Mouse (Mus musculus) olfactory bulb, adult 2 months (tissue): ENCODE measurements around the gene Kansl3. TPM values are rescaled to one million over a fixed set of nuclear protein-coding genes. Genes with fewer than 3 reads are reported as not detected.
A peak's percentile ranks its signal among the peaks of the same experiment; 100 is the strongest.

Experiments used
- H3K27ac ChIP-seq: fragments of 200-500 bp; 2 replicates; pipeline ENCODE4 v1.5.1; 2012; ENCODE audit warnings: low read depth, low read length; ENCODE audit not compliant: insufficient read depth
- H3K4me1 ChIP-seq: fragments of 200-500 bp; 2 replicates; pipeline ENCODE4 v1.6.1; 2012; ENCODE audit warnings: low read length; ENCODE audit not compliant: control insufficient read depth, insufficient read depth
- H3K4me3 ChIP-seq: fragments of 200-500 bp; 2 replicates; pipeline ENCODE4 v1.5.1; 2012; ENCODE audit warnings: mild to moderate bottlenecking, low read depth, low read length, moderate library complexity; ENCODE audit not compliant: insufficient read depth
- CTCF ChIP-seq: fragments of 200-500 bp; IDR thresholded peaks from 2 replicates; pipeline ENCODE4 v1.5.1; 2012; ENCODE audit warnings: low read depth, mild to moderate bottlenecking, low read length, moderate library complexity; ENCODE audit not compliant: insufficient read depth
- POLR2A ChIP-seq: fragments of 200-500 bp; IDR thresholded peaks from 2 replicates; pipeline ENCODE4 v1.6.1; 2012; ENCODE audit warnings: mild to moderate bottlenecking, low read depth, low read length, moderate library complexity; ENCODE audit not compliant: insufficient read depth
- WGBS: fragments of 180-500 bp; shearing (Covaris S2); methylation state at CpG from one replicate; pipeline ENCODE4 v1.1.7; 2018; 5-methylcytosine and 5-hydroxymethylcytosine counted together
- polyA plus RNA-seq: library from polyadenylated mRNA; stranded (reverse); fragments of >200 nt; gene quantifications from 2 replicates; pipeline ENCODE4 v1.2.4, GENCODE M21; 2012; ENCODE audit warnings: low replicate concordance; ENCODE audit not compliant: missing spikeins, insufficient read depth, insufficient read length

The Kansl3 gene
- polyA plus RNA-seq, 1 experiment, result 336 TPM

DNA sequence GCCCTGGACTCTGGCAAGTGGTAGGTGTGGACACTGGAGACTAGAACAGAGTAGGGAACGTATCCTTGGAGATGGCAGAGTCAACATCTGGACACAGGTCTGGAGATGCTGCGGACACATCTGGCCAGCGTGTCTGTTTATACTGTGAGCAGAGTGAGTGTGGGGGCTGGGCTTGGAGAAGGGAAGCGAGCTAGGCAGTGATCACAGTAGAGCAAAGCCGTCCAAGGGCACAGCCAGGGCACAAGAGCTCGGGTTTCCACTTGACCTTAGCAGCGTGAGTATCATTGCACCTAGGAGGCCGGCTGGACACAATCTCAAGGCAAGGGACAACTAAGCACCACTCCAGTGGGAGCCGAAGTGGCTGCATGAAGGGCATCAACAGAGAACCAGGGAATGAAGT, 45.9 kb downstream of the Kansl3 start:
- no peak overlapping the region for H3K4me3 ChIP-seq
- H3K27ac ChIP-seq, result no peak overlapping the region
- peaks cover 6% of the 10 kb centered on the region for H3K4me1 ChIP-seq
- 82% methylated on average over 9 of the region's 9 CpGs for WGBS
- TF ChIP-seq CTCF, result no peak
- no peak for TF ChIP-seq POLR2A

DNA sequence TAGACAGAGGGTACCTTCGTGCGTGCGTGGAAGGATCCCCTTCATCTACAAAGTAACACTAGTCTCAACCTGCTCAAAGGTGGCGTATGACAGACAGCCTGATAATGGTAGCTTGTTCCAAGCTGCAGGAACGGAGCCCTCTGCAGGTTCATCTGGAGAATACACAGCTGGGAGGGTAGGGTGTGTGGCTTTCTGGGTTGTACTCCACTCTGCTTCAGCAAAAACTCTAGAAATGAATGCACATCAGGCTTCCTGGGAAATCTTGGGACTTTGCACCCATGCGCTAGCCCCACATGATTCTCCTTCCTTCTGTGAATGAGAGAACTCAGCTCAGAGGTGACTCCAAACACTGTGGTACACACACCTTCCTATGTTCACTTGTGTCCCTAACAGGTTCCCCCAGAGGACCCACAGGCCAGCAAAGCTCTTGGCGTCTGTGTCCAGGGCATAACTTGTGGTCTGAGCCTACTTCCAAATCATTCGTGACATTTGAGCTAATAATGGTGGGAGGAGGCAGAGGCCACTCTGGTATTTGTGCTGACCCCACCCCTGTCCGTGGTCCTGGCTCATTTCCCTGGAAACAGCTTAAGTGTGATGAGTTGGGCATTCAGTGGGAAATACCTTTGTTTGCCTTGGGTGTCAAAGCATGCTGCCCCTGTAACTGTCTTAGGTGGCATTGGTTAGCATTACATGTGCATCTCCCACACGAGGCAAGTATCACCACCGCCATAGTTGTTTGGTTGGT, 47.0 kb downstream of the Kansl3 start:
- 85% methylated on average over 11 of the region's 11 CpGs for WGBS
- H3K4me3 ChIP-seq, result no peak overlapping the region
- TF ChIP-seq CTCF (no peak), POLR2A (no peak)
- no peak overlapping the region for H3K27ac ChIP-seq
- H3K4me1 ChIP-seq, result peaks cover 6% of the 10 kb centered on the region

DNA sequence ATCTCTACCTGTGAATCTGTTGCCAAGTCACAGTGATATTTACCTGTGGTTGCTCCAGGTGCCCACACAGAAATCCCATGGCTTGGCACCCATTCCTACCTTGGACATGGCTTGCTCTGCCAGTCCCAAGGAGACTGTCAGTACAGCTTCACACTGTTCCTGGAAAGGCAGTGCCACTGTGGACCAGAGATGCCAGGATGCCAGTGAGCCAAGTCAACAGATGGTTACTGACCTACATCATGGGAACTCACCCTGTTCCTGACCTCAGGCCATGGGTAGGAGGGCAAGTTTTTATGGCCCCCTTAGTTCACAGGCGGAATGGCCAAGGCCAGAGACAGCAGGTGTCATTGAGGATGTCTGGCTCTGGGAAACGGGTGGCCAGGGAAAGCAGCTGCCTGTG, 47.8 kb downstream of the Kansl3 start:
- Histone ChIP-seq H3K4me3 (no peak overlapping the region), H3K4me1 (peaks cover 6% of the 10 kb centered on the region), H3K27ac (no peak overlapping the region)
- TF ChIP-seq CTCF (no peak), POLR2A (no peak)
- 87% methylated on average over 2 of the region's 2 CpGs for WGBS

DNA sequence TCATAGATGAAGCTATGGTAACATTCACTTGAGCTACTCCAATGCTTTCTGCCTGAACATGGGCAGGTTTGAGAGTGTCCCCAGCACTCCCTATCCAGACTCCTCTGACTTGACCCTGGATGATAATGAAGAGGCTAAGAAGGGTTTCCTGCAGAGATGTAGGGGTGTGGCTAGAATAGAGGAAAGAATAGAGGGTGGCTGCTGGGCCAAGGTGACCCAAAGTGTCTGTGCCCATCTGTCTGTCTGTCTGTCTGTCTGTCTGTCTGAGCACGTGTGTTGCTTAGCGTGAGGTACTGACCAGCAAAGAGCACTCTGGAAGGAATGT, 53.2 kb downstream of the Kansl3 start:
- 100% methylated on average over 2 of the region's 2 CpGs for WGBS
- Histone ChIP-seq H3K4me3 (no peak overlapping the region), H3K4me1 (no peaks in the 10 kb centered on the region), H3K27ac (no peak overlapping the region)
- no peak for TF ChIP-seq CTCF
- TF ChIP-seq POLR2A, result no peak

DNA sequence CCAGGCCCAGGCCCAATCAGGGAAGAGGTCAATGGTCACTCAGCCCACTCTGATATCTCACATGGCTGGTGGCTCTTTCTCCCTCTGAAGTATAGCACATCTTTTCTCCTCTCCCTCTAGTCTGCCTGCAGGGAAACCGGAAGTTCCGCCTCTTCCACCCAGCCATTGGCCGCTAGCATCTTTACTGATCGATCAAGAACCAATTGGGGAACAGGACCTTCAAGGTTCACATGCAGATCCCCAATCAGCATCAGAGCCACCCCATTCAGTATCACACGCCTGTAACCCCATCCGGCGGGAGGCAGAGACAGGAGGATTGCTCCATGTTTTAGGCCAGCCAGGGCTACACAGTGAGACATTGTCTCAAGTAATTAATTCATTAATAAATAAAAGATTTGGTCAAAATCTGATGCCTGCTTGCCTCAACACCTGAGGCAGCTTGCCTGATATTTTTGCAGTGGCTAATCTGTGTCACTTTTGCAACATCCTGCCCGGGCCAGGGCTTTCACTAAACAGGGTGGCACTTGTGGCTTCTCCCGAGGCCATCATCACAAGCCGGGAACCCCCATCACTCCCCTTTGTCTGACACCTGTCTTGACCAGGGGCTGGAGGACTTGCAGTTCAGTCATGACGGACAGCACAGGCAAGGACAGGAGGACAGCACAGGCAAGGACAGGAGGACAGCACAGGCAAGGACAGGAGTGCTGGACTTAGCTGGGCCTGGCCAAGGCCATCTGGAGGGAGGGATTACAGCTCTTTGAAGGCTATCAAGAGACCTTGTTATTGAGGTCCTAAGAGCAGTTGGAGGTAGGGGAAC, 53.8 kb downstream of the Kansl3 start:
- H3K27ac ChIP-seq, result no peak overlapping the region
- WGBS, result 95% methylated on average over 11 of the region's 11 CpGs
- no peak overlapping the region for H3K4me3 ChIP-seq
- TF ChIP-seq CTCF, result no peak
- TF ChIP-seq POLR2A, result no peak
- H3K4me1 ChIP-seq, result no peaks in the 10 kb centered on the region

DNA sequence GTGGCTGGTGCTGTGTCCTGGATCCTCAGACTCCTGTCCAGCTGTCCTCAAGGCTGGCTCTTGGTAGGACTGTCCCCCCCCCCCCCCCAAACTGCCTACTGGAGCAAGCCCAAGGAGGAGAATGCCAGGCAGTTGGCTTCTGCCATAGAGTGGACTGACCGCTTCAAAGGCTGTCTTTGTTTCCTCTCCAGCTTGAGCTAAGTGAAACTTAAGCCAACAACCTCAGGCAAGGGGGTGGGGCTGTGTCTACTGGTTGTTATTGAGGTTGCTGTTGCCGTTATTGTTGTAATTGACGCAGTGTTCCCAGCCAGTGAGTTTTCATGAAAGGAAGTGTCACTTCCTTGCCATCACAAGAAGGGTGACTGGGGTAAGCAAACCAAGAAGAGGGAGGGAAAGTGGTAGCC, 59.5 kb downstream of the Kansl3 start:
- Histone ChIP-seq H3K4me3 (peak overlapping the region; percentile 12; the same call in 1 of the 2 replicates), H3K27ac (no peak overlapping the region), H3K4me1 (peaks cover 21% of the 10 kb centered on the region)
- 43% methylated on average over 3 of the region's 3 CpGs for WGBS
- TF ChIP-seq POLR2A (no peak), CTCF (no peak)

DNA sequence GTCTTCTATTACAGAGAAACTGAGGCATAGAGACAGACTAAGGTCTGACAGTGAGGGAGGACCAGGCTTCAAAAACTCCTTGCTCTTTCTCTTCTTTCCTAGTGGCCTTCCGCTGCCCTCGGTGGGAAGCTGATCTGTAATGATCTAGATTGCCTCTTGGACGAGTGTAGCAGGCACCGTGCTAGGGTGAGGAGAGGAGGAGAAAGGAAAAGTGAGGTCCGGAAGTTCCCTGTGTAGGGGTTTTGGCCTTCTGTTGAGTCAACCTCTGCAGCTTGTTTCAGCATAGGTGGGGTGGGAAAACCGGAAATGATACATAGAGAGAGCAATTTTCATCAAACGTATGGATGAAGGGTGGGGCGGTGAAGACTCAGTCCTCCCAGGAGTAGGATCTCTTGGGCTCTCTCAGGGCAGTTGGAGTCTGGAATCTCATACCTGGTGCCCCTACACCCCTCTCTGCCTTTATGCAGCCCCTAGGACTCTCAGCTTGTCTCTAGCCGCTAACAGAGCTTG, 60.0 kb downstream of the Kansl3 start:
- WGBS, result 65% methylated on average over 9 of the region's 9 CpGs
- Histone ChIP-seq H3K4me3 (peak overlapping the region; percentile 12; the same call in 1 of the 2 replicates), H3K27ac (no peak overlapping the region), H3K4me1 (peaks cover 23% of the 10 kb centered on the region)
- TF ChIP-seq CTCF (no peak), POLR2A (no peak)

DNA sequence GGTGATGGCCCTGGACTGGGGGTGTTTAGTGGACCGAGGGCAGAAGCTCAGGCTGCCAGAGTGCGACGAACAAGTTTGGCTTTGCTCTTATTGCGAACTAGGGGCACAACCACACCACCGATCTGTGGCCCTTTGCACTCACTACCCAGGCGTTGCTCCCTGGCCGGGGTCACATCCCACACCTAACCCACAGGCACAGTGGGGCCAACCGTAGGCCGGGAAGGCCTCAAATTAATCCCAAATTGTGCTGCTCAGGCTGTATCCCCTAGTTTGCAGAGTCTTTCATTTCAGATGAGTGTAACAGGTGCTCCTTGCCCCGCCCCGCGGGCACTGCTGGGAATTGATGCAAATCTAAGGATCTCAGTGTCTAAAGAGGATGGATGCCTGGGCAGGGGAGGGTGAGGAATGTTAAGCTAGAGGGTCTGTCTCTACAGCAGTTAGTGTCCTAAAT, 60.5 kb downstream of the Kansl3 start:
- H3K4me3 ChIP-seq, result peak overlapping the region; percentile 87
- no peak for TF ChIP-seq POLR2A
- TF ChIP-seq CTCF, result no peak
- no peak overlapping the region for H3K27ac ChIP-seq
- 17% methylated on average over 12 of the region's 12 CpGs for whole genome bisulfite sequencing
- H3K4me1 ChIP-seq, result peaks cover 23% of the 10 kb centered on the region
